Mouse (Mus musculus): ENCODE measurements around the gene Tmem229b.
"Not testable (repeated sequence)": the region's sequence is repeated elsewhere in the genome, so short reads cannot be mapped to it uniquely, and the experiment has no call there.

Tmem229b gene

DNA sequence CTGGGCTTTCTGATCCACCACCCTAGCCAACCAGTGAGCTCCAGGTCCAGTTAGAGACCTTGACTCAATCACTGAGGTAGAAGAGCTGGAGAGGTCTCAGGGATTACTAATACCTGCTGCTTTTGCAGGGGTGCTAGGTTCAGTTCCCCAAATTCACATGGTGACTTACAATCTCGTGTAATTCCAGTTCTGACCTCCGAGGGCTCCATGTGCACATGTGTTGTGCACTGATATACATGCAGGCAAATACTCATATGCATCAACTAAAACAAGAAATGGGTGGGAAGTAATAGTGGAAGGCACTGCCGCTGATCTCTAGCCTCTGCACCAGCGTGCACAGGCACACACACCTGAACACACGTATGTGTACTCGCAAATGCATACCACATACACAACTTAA is 60.3 kb downstream of the Tmem229b start:
- no peak for DNase-seq

DNA sequence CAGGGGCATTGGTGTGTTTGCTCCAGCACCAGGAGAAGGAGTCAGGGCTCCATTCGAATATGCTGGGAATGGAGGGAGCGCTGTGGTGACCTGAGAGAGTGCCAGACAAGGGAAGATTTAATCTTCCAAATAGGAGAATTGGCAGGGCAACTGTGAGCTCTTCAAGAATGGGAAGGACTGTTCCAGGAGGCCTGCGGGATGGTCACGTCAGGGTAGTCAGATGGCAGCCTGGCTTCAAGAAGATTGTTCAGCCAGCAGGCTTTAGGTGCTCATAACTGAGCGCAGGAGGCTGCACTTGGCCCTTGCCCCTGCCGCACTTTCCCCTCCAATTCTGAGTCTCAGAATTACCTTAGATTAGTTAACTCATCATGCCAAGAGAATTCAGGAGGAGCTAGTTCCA is 64.5 kb downstream of the Tmem229b start:
- peak; percentile 60 for DNase-seq

DNA sequence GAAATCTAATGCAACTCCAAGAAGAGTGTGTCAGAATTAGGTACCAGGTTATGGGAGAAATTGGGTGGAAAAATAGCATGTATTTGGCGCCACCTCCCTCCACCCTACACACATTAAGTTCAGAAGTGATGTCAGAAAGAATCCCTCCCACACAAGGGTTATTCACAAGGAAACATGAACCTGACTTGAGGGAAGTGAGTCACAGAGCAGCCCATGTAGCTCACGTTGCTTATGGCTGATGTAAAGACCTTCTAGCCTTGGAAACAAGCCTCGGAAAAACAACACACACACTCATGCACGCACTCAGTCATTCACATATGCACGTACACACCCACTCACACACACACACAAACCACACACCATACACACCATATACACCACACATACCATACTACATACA is 67.3 kb downstream of the Tmem229b start:
- DNase-seq: no peak

DNA sequence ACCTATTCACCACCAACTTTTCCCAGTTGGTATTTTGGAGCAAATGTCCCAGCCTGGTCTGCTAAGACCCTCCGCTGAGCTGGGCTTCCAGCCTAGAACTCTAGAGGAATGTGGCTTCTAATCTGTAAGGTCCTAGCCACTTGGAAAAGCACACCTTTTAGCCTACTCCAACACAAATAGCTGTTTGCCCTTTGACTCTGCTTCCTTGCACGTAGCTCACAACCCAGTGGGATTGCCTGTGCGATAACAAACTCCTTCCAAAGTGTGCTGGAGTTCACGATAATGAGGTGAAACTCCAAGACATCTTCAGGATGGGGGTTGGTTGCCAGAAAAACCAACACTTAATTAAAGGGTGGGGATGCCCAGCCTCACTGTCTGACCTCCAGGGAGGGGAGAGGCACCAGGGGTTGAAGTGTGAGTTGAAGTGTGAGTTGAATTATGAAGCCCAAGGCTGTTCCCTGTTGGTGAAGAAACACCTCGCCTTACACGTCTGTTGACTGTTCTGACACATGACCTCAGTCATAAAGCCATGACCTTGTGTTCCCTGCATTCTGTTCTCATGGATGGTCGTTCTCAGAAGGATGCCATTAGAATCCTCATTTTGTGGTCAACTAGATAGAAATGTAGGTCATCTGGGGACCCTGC is 67.9 kb downstream of the Tmem229b start:
- no peak for DNase-seq

DNA sequence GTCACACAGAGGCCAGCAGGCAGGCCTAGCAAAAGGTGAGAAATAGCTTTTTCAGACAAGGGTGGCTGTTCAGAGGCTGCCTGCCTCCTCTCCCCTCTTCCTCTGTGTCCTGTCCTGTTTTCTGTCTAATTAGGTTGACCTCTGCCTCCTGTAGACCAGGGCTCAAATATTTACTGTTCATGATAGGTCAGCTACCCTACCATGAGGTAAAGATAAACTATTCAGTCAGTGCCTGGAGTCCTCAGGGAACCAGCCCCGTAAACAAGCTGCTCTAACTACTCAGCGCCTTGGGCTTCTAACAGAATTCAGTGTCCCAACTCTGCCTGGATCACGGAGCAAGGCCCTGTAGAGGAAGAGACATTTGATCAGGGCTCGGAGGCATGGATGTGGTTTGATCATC is 70.9 kb downstream of the Tmem229b start:
- no peak for DNase-seq

DNA sequence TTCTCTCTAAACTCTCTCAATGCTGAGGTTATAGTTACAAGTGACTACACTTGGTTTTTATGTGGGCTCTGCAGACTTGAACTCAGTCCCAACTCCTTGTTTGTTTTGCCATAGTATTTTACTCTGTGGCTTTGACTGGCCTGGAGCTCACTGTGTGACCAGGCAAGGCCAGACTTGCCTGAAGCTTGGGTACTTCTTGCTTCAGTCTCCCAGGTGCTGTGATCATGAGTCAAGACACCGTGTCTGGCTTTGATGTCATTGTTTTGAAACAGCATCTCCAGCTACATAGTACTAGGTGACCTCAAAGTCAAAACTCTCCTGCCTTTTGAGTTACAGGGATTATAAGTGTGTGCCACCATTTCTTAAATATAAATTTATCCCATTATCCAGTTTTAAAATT is 77.5 kb downstream of the Tmem229b start:
- no peak for DNase-seq

DNA sequence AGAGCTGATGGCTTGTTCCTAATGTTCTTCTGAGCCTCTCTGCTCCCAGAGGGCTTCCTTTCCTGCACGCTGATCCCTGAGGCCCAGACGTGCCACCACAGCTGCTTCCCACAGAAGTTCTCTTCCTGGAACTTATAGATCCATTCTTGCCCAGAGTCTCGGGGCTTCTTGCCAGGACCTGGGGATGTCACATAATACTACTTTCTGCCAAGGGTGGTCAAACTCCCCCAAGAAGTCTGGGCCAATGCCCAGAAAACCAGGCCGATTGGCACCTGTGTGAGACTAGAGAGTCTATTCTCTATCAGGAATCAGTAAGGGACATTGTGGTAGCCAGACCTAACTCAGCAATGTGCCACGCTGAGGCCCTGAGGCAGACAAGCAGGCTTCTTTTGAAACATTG is 80.1 kb downstream of the Tmem229b start:
- DNase-seq: no peak

DNA sequence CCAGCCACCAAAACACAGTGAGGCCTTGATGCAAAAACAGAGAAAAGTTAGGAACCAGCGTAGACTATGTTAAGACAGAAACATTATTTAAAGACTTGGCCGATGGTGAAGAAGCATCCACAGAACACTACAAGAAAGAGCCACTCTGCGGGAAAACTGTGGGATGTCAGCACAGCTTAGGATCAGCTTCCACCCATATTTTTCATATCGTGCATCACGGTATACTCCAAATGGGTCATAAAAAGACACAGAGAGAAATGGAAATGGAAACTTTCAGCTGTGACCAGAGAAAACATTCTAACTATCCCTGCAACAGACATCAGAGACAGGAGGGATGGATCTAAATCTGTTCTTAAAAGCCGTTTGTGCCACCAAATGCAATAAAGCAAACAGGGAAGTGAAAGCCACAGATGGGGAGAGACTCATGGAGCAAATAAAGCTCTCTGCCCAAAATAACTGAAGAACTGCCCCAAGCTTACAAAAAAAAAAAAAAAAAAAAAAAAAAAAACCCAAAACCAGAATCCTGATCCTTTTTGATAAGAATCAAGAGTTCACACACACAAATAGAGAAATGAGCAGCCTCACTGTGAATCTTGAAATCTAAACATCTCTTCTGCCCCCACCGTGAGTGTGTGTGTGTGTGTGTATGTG is 83.8 kb downstream of the Tmem229b start:
- no peak for DNase-seq

DNA sequence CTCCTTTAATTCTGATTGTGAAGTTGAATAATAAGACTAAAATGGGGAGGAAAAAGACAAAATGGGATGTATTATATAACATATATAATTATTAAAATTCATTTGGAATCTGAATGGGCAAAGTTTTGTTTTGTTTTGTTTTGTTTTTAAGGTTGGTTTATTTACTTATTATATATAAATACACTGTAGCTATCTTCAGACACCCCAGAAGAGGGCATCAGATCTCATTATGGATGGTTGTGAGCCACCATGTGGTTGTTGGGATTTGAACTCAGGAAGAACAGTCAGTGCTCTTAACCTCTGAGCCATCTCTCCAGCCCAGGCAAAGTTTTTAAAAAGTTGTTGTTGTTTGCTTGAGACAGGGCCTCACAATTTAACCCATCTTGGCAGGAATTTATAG is 84.5 kb downstream of the Tmem229b start:
- DNase-seq: not testable (repeated sequence)

DNA sequence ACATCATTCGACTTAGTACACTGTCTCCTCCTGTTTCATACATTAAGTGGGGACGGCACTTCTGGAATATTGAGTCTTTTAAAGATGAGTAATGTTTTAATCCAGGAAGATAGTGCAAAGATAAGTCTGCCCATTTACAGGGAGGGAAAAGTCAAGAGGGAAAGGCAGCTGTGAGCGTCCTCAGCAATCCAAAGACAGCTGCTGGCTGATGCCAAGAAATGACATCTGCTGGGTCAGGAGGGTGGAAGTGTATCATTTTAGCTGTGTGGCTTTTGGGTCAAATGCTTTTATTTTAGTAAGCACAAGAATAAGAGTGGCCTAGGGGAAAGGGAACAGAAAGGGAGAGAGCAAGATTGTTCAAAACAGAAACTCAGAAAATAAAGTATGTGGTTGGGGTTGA is 85.4 kb downstream of the Tmem229b start:
- DNase-seq: no peak

DNA sequence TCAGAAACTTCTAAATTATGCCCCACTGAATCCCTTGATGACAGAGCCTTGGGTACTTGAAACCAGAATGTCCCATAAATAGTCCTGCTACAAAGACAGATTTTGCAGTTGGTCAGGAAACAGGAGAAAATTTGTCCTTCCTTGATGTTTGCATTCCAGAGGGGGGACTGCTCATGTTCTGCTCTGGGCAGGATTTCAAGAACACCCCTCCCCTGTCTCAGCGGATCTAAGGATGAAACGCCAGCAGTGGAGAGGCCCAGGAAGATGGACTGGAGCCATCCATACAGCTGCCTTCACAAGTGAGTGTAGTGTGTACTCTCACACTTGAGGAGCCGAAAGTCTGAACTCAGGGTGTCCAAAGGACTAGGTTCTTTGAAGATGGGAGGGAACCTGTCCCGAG is 86.0 kb downstream of the Tmem229b start:
- no peak for DNase-seq

DNA sequence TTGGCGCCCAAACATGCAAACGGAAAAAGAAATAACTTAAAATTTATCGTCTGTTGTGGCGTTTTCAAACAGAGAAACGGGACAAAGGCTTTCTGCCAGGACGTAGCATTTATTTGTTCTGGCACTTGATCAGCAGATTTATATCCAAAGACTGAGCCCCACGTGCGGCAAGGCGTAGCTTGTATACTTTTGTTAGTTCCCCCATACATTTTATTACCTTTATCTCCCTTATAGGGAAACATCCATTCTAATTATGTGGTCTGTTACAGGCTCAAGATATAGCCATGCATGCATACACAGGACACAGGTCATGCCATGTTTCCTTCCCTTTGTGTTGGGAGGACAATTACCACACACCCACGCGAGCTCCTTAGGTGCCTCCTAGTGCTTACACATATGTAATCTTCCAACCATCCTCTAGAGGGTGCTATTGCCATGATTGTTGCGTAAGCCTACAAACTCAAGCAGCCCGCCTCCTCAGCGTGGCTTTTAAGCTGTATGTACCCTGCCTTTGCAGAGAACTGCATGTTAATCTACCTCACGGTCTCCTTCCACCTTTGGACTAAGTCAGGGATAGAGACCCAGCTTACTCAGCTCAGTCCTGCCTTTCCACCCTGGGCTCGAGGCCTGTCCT is 88.2 kb downstream of the Tmem229b start:
- DNase-seq: peak; percentile 82

DNA sequence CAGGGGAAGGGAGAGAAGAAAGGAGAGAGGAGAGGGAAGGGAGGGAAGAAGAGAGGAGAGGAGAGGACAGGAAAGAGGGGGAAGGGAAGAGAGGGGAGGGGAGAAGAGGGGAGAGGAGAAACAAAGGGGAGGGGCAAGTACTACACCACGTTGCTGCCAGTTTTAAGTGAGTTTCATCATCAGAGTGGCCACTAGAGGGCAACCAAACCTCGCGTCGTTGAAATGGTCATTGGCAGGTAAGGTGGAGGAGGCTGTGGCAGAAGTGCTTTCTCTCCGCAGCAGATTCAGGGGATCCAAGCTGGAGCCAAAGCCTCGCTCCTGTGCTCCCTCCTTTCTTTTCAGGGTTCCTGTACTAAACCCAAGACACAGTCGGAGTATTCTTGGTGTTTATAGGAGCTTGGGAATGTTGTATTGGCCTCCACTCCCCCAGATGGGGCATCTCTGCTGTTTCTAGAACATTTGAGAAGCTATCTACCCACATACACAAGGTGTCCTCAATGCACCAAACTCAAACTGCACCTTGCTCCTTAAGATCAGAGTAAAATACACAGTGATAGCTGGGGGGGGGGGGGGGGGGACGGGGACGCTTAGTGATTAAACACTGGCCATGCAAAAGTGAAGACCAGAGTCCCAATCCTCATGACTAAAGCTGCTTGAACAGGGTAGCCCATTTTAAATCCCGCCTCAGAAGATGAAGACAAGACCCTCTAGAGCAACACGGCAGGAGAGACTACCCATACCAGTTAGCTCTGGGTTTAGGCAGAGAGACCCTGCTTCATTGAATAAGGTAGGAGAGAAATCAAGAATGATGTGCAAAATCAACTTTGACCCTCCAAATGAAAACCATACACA is 89.0 kb downstream of the Tmem229b start:
- peak; percentile 88 for DNase-seq

DNA sequence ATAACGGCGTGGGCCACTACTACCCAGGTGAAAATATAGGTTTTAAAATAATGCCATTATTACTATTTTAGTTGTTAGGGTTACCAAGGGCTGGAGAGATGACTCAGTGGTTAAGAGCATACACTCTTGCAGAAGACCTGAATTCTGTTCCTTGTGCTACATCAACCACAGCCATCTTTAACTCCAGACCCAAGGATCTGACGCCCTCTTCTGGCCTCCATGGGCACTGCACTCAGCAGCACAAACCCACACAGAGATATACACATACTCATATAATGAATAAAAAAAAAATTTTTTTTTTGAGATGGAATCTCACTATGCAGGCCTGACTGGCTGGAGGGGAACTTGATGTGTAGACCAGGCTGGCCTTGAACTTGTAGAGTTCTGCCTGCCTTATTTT is 91.1 kb downstream of the Tmem229b start:
- no peak for DNase-seq

DNA sequence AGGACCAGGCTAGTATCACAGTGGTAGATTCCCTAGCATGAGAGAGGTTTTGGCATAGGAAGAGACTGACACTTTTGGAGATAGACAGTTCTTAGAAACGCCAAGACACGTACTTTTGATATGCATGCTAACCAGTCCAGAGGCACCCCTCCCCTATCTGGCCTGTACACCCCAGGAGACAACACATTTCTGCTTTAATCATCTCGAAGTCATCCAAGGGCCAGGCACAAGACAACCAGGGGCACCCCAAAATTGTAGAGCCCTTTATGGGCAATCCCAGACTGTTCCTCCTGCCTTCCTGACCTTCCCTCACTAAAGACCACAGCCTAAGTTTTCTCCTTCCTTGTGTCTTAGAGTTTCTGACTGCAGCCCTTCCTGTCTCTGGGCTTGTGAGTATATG is 91.9 kb downstream of the Tmem229b start:
- no peak for DNase-seq

DNA sequence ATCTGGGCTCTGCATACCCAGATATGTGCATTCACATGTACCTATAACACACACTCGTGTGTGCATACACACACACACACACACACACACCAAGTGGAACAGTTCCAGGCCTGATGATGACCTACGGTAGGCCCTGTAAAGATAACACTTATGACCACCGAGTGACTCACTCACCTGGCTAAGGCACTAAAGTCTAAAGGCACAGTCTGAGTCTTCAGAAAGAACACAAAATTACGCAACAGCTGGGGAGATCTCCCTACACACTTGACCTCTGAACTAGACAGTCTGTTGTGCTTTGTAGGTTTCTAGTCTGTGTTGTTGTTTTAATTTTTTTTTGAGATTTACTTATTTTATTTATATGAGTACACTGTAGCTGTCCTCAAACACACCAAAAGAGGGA is 93.0 kb downstream of the Tmem229b start:
- no peak for DNase-seq
